Mouse (Mus musculus): ENCODE results near the gene Megf8.
A peak's percentile ranks its signal among the peaks of the same experiment; 100 is the strongest.

The Megf8 gene

GRCm38 (mm10) chr7:25409114-25409760, 92.3 kb downstream of the Megf8 start:
- DNase-seq = peak; percentile 46

- no peak for DNase-seq
These were observed 94.1 kb downstream of the Megf8 start for GRCm38 (mm10) chr7:25410969-25411615.

DNA sequence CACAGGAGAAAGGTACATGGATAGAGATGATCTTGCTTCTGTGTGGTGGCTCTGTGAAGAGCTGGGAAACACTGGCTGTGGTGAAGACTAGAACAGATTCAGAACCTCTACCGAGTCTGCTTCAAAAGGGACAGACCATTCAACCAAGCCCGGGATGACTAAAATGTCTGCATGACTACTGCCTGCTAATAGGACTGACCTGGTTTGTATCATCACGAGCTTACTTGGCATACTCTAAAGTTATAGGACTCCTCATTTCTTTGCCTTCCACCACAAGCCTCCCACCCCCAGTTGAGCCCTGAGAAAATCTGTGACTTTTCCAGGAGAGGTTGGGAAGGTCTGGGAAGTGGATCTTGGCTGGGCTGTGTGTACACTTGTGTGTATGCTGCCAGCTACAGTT, 94.9 kb downstream of the Megf8 start:
- DNase-seq = no peak

- DNase-seq = no peak
These were observed 96.0 kb downstream of the Megf8 start, which contains the start of gene Cxcl17 for GRCm38 (mm10) chr7:25412833-25413441. Gene Cxcl17, minus strand, starts transcription at chr7:25412886.

All from kidney, adult 9 months (tissue).